In genomic region chr7:30176474-30176873, GRCm38 (mm10) we compare ENCODE assay signal across 25 mouse cellular contexts. TPM values are rescaled to one million over a fixed set of nuclear protein-coding genes. Genes with fewer than 3 reads are reported as not detected.
DNase-seq lines count a peak whose midpoint lies in the region; ATAC-seq lines count a peak whose summit lies in the region.
"Had no signal": no experiment of that assay in that cellular context is flagged by ENCODE, and none has a peak within 500 bp of the region (broad histone marks: within the 10 kb centered on the region; RNA-seq: fewer than 3 reads in every experiment).

No protein-coding gene starts in this region.

- no peaks in the 10 kb centered on the region for H3K27me3 ChIP-seq in megakaryocyte, embryonic 14.5 days (replicated peaks)
- H3K27me3 ChIP-seq: forebrain, embryonic 13.5 days; heart, embryonic 15.5 days; limb, embryonic 13.5 days; midbrain, embryonic 15.5 days had no signal

- H3K4me1 ChIP-seq in megakaryocyte, embryonic 14.5 days, result peaks cover 10% of the 10 kb centered on the region
- H3K4me1 ChIP-seq: forebrain, embryonic 13.5 days; heart, embryonic 15.5 days; limb, embryonic 13.5 days; midbrain, embryonic 15.5 days had no signal

- peak overlapping the region; percentile 23 for H3K4me3 ChIP-seq in megakaryocyte, embryonic 14.5 days (replicated peaks)
- H3K4me3 ChIP-seq: forebrain, embryonic 13.5 days; heart, embryonic 10.5 days; heart, embryonic 15.5 days; limb, embryonic 13.5 days; midbrain, embryonic 15.5 days had no signal

- ATAC-seq in CD4-positive, CD25-positive, alpha-beta regulatory T cell, adult 4 months, result no peak
- no peak for ATAC-seq in megakaryocyte, adult 5-6 weeks (ENCODE audit: poor library complexity, severe bottlenecking)
- ATAC-seq: forebrain, embryonic 13.5 days; intestine, postnatal 0 days; midbrain, embryonic 15.5 days had no signal

- peaks cover 39% of the 10 kb centered on the region for H3K36me3 ChIP-seq in megakaryocyte, embryonic 14.5 days (replicated peaks; ENCODE audit: low read length)

- peak; percentile 32 for DNase-seq in CD4-positive, CD25-positive, alpha-beta regulatory T cell, adult 2 months (ENCODE audit: low read depth, low spot score)
- peak; percentile 53 for DNase-seq in thymus, postnatal 14 days
- no peak for DNase-seq in adrenal gland, adult 8-10 months
- DNase-seq in cerebellum, postnatal 14 days, result no peak
- DNase-seq in ovary, postnatal 10 days (ENCODE audit: low spot score), result no peak
- DNase-seq: adrenal gland, postnatal 25 days; cerebellum, adult 11-12 months; cerebellum, adult 9-11 months; gastrocnemius, postnatal 14 days; heart, adult 11 months; heart, postnatal 36 days; kidney, postnatal 25 days; lung, embryonic 14.5 days; right cerebral cortex, adult 18-20 months; spleen, adult 18-20 months had no signal

- no peaks in the 10 kb centered on the region for H3K9me3 ChIP-seq in megakaryocyte, embryonic 14.5 days
- H3K9me3 ChIP-seq: forebrain, embryonic 13.5 days; heart, embryonic 10.5 days; heart, embryonic 15.5 days; limb, embryonic 13.5 days; midbrain, embryonic 15.5 days had no signal

RNA-seq across cellular contexts. Expression of gene Zfp146, which starts 6.9 kb away (rescaled TPM):
- 10 to 100 TPM; 19.5 to 22.3 TPM for polyA plus RNA-seq in CD4-positive, CD25-positive, alpha-beta regulatory T cell, adult 4 months (2017; shearing (Covaris generic))
- 2.6 TPM in 1 of 2 replicates, not detected in the other for polyA plus RNA-seq in megakaryocyte, embryonic 14.5 days (2012; ENCODE audit: insufficient read depth, low replicate concordance)
- 16.6 and 25.2 TPM in 2 replicates for total RNA-seq in megakaryocyte, adult 5-6 weeks (2015)
- 32.8 and 35.2 TPM in 2 replicates for total RNA-seq in megakaryocyte, adult 5-6 weeks (2017)
- total RNA-seq in adrenal gland, adult 8-10 months (2022), result 10 to 100 TPM; 46.0 to 55.4 (median 54.0) TPM

RNA-seq across cellular contexts. Expression of gene Cox7a1, which starts 7.5 kb away (rescaled TPM):
- polyA plus RNA-seq in CD4-positive, CD25-positive, alpha-beta regulatory T cell, adult 4 months (2017; shearing (Covaris generic)), result under 1 TPM in 1 of 2 experiments, not detected in 1; 0.90 TPM
- polyA plus RNA-seq in megakaryocyte, embryonic 14.5 days (2012; ENCODE audit: insufficient read depth, low replicate concordance), result 2.4 TPM in 1 of 2 replicates, not detected in the other
- 0.91 and 1.6 TPM in 2 replicates for total RNA-seq in megakaryocyte, adult 5-6 weeks (2015)
- 0.94 and 2.4 TPM in 2 replicates for total RNA-seq in megakaryocyte, adult 5-6 weeks (2017)
- 100 to 1,000 TPM in 3 of 4 experiments, 10 to 100 TPM in 1; 65.3 to 235 (median 137) TPM for total RNA-seq in adrenal gland, adult 8-10 months (2022)
- total RNA-seq: neutrophil, adult 5-6 weeks had no signal

RNA-seq across cellular contexts. Expression of gene Capns1, which starts 22.1 kb away (rescaled TPM):
- polyA plus RNA-seq in CD4-positive, CD25-positive, alpha-beta regulatory T cell, adult 4 months (2017; shearing (Covaris generic)), result 10 to 100 TPM; 49.8 to 68.7 TPM
- polyA plus RNA-seq in megakaryocyte, embryonic 14.5 days (2012; ENCODE audit: insufficient read depth, low replicate concordance), result 122 and 208 TPM in 2 replicates
- total RNA-seq in megakaryocyte, adult 5-6 weeks (2015), result 485 and 524 TPM in 2 replicates
- 307 and 314 TPM in 2 replicates for total RNA-seq in megakaryocyte, adult 5-6 weeks (2017)
- total RNA-seq in adrenal gland, adult 8-10 months (2022), result 100 to 1,000 TPM; 562 to 740 (median 679) TPM

RNA-seq across cellular contexts. Expression of gene Zfp382, which starts 54.7 kb away (rescaled TPM):
- 10 to 100 TPM; 13.2 to 20.3 TPM for polyA plus RNA-seq in CD4-positive, CD25-positive, alpha-beta regulatory T cell, adult 4 months (2017; shearing (Covaris generic))
- not detected in 2 replicates for polyA plus RNA-seq in megakaryocyte, embryonic 14.5 days (2012; ENCODE audit: insufficient read depth, low replicate concordance)
- total RNA-seq in megakaryocyte, adult 5-6 weeks (2015), result 6.7 and 7.8 TPM in 2 replicates
- total RNA-seq in megakaryocyte, adult 5-6 weeks (2017), result 14.9 and 15.2 TPM in 2 replicates
- total RNA-seq in adrenal gland, adult 8-10 months (2022), result 1 to 10 TPM; 3.6 to 5.7 (median 4.5) TPM

RNA-seq across cellular contexts. Expression of gene Polr2i, which starts 55.3 kb away (rescaled TPM):
- polyA plus RNA-seq in CD4-positive, CD25-positive, alpha-beta regulatory T cell, adult 4 months (2017; shearing (Covaris generic)), result 10 to 100 TPM; 50.3 to 54.3 TPM
- polyA plus RNA-seq in megakaryocyte, embryonic 14.5 days (2012; ENCODE audit: insufficient read depth, low replicate concordance), result 13.7 and 67.3 TPM in 2 replicates
- 46.4 and 51.0 TPM in 2 replicates for total RNA-seq in megakaryocyte, adult 5-6 weeks (2015)
- 31.5 and 39.1 TPM in 2 replicates for total RNA-seq in megakaryocyte, adult 5-6 weeks (2017)
- total RNA-seq in adrenal gland, adult 8-10 months (2022), result 10 to 100 TPM; 62.8 to 93.8 (median 72.7) TPM

Comparison
In these comparisons a context has a peak if more than half of its experiments do, and no peak if none do; other contexts are left out.
1. DNase-seq: peak in CD4-positive, CD25-positive, alpha-beta regulatory T cell, adult 2 months (single experiment) and thymus, postnatal 14 days (single experiment); none in adrenal gland, adult 8-10 months (single experiment), cerebellum, postnatal 14 days (0 of 2) and ovary, postnatal 10 days (single experiment).
2. RNA of gene Cox7a1, which starts 7.5 kb away (total RNA-seq): 65.3 to 235 TPM in adrenal gland, adult 8-10 months; 0.91 to 2.4 TPM in megakaryocyte, adult 5-6 weeks; every median in the first group is over 10 times any median in the second.